8 mouse cellular contexts compared by ENCODE assay signal in the genomic region with DNA sequence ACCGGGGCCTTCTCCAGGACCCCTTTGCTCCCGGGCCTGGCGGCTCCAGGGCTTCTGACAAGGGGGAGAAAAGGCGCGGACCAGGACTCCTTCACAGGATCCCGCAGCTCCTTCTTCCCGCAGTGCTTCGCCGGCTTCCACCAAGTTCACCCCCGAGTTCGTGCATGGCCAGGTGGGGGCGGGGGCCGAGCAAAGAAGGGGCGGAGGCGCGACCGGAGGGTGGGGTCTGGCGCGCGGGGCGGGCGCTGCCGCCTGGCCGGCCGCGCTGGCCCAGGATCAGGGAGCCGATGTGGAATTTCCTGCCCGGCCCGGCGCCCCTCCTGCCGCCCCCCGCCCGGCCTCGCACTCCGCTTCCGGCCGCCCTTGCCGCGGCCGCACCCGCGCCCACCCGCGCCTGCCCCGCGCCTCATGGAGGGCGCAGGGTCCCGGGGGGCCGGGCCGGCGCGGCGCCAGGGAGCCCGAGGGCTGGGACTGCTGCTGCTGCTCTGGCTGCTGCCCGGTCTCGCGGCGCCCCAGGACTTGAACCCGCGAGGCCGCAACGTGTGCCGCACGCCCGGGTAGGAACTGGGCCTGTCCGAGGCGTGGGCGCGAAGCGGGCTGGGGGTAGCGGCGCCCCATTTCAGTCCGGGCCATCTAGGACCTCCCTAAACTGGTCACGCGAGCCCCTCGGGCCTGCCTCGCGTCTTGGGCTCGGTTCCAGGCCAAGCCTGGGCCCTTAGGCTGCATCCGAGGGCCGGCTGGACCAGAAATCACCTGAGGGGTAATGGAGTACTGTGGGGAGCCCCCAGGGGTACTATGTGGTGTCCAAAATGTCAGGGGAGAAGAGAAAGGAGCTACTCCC. TPM values are rescaled to one million over a fixed set of nuclear protein-coding genes. Genes with fewer than 3 reads are reported as not detected.
DNase-seq lines count a peak whose midpoint lies in the region; ATAC-seq and TF ChIP-seq lines count a peak whose summit lies in the region.

A gene (plus strand): TSS at position 312 of the 841 bp plus-strand sequence.

- H3K9me3 ChIP-seq in E14TG2a.4 (ENCODE audit: low read length) = peaks cover 5% of the 10 kb centered on the region; the same call in 1 of the 2 replicates
- H3K9me3 ChIP-seq in hindbrain, postnatal 0 days (ENCODE audit: low read length) = no peaks in the 10 kb centered on the region

- H3K4me3 ChIP-seq in E14TG2a.4 (replicated peaks; ENCODE audit: low read length) = peak within 1 kb of the TSS; percentile 70
- peak within 1 kb of the TSS; percentile 55 for H3K4me3 ChIP-seq in hindbrain, postnatal 0 days (ENCODE audit: low read length)

- peaks cover 32% of the 10 kb centered on the region for H3K4me1 ChIP-seq in E14TG2a.4 (replicated peaks; ENCODE audit: low read depth, low read length)
- H3K4me1 ChIP-seq in hindbrain, postnatal 0 days (ENCODE audit: insufficient read depth, low read length) = peaks cover 8% of the 10 kb centered on the region

- TF ChIP-seq CTCF in E14TG2a.4 (conservative IDR thresholded peaks at IDR 0.05; ENCODE audit: low read length) = no peak
- TF ChIP-seq CTCF in hindbrain, postnatal 0 days (IDR thresholded peaks at IDR 0.05; ENCODE audit: low read depth) = no peak

- peaks cover 85% of the 10 kb centered on the region for H3K27me3 ChIP-seq in E14TG2a.4 (ENCODE audit: insufficient read depth, low read length)
- peaks cover 49% of the 10 kb centered on the region for H3K27me3 ChIP-seq in hindbrain, postnatal 0 days (ENCODE audit: insufficient read depth, low read length)

- peaks cover 7% of the 10 kb centered on the region for H3K36me3 ChIP-seq in E14TG2a.4 (ENCODE audit: insufficient read depth, low read length)
- H3K36me3 ChIP-seq in hindbrain, postnatal 0 days (ENCODE audit: insufficient read depth, low read length) = peaks cover 5% of the 10 kb centered on the region; the same call in 1 of the 2 replicates

- H3K4me2 ChIP-seq in hindbrain, postnatal 0 days (ENCODE audit: low read depth, low read length) = peak within 1 kb of the TSS; percentile 88

- H3K27ac ChIP-seq in hindbrain, postnatal 0 days = no peak within 1 kb of the TSS

- peak; percentile 35; the same call in 1 of the 2 replicates for ATAC-seq in hindbrain, postnatal 0 days

- intact Hi-C loops in gastrocnemius, postnatal 14 days (cut with DNase I; ENCODE audit: low total_unique reads) = no loop called here

- WGBS in hindbrain, postnatal 0 days = 3% methylated on average over 61 of the region's 81 CpGs

- peak within 1 kb of the TSS; percentile 58 for H3K9ac ChIP-seq in hindbrain, postnatal 0 days (replicated peaks; ENCODE audit: low read length)

- peak; percentile 39 for DNase-seq in adrenal gland, postnatal 25 days
- DNase-seq in gastrocnemius, postnatal 14 days = peak; percentile 70
- DNase-seq in hindbrain, postnatal 0 days (ENCODE audit: low spot score) = peak; percentile 36
- peak; percentile 62 to 68 for DNase-seq in lung, adult 18-20 months
- DNase-seq in retina, embryonic 14.5 days (ENCODE audit: low spot score) = peak; percentile 51
- no peak for DNase-seq in left cerebral cortex, adult 8-10 months (ENCODE audit: low spot score in 2 of 2)
- no peak for DNase-seq in cerebellum, postnatal 36 days

RNA-seq across cellular contexts. Expression of the gene that starts here (rescaled TPM):
- total RNA-seq in adrenal gland, postnatal 25 days (2021) = 8.6 and 8.7 TPM in 2 replicates
- 10 to 100 TPM in 1 of 2 experiments, 1 to 10 TPM in 1; 9.4 to 12.1 TPM for total RNA-seq in gastrocnemius, postnatal 14 days (2021)
- 15.5 and 15.6 TPM in 2 replicates for total RNA-seq in hindbrain, postnatal 0 days (2014; rRNA removed)
- 2.0 and 2.3 TPM in 2 replicates for polyA plus RNA-seq in hindbrain, postnatal 0 days (2015; fragmentation: Nextera tagmentation; extraction: Ambion mirVana)
- total RNA-seq in left cerebral cortex, adult 8-10 months (2022) = 1 to 10 TPM; 4.1 to 4.3 (median 4.1) TPM

Comparison
In these comparisons a context has a peak if more than half of its experiments do, and no peak if none do; other contexts are left out.
1. DNase-seq: peak in adrenal gland, postnatal 25 days (single experiment), gastrocnemius, postnatal 14 days (single experiment), hindbrain, postnatal 0 days (single experiment), lung, adult 18-20 months (2 of 2) and retina, embryonic 14.5 days (single experiment); none in left cerebral cortex, adult 8-10 months (0 of 2) and cerebellum, postnatal 36 days (0 of 2).